Mouse (Mus musculus): Measurements from ENCODE around the gene Churc1.

GRCm38 (mm10) chr12:76775132-76775531, 9.8 kb downstream of the Churc1 start:
- TF ChIP-seq CTCF (IDR thresholded peaks at IDR 0.05; ENCODE audit: extremely low read depth, insufficient read length, insufficient replicate concordance, low read depth, low read length) = no peak
- no peak for TF ChIP-seq POLR2A (IDR thresholded peaks at IDR 0.05; ENCODE audit: low read depth, low read length)

All from small intestine, adult 2 months (tissue).